Mouse (Mus musculus) embryo, embryonic 11.5 days (tissue): ENCODE data around the gene Pa2g4.
"Not testable (repeated sequence)": the region's sequence is repeated elsewhere in the genome, so short reads cannot be mapped to it uniquely, and the experiment has no call there.

Source experiments
- DNase-seq: peaks from one replicate; pipeline ENCODE4 v3.0.0-alpha.2; 2012; ENCODE audit warnings: low read depth, low spot score

Gene Pa2g4

DNA sequence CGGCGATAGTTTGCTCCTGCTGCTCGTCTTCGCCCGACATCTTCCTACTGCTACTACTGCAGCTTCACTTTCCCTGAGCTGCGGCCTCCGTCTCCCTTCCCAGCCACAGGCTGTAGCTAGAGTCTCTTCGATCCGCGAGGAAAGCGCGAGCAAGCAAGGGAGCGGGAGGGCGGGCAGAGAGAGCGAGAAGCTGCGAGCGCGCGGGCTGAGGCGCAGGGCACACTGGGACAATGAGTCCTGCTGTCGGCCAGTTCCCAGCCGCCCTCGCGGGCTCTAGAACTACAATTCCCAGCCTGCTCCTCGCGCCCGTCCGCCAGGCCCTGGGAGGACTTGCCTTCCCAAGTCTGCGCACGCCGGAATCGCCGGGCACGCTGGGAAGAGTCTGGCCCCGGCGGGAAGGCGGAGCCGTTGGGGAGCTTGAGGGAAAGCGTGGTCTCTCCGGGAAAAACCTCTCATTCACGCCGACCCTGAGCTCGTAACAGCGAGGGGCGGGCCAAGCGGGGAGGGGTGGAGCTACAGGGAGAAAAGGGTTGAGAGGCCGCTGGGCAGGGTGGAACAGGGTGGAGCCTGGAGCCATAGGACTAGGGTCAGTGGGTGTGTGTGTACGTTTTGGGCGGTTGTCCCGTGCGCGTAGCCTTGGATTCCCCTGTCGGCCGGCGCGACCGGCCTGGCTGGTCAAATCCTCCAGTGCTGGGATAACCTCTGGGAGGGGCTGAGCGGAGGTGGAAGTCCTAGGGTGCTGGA is at the start of gene Pa2g4:
Pa2g4 (minus strand) TSS at position 200 of the 744 bp plus-strand sequence.
- DNase-seq, result peak; percentile 99

DNA sequence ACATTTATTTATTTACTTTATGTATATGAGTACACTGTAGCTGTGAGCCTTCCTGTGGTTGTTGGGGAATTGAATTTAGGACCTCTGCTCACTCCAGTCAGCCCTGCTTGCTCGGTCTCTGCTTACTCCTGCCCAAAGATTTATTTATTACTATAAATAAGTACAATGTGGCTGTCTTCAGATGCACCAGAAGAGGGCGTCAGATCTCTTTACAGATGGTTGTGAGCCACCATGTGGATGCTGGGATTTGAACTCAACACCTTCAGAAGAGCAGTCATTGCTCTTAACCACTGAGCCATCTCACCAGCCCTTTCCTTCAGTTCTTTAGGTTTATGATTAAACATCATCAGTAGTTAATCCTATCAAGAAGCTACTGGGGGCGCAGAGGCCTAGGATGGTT is 49.1 kb upstream of the Pa2g4 start:
- DNase-seq, result no peak

DNA sequence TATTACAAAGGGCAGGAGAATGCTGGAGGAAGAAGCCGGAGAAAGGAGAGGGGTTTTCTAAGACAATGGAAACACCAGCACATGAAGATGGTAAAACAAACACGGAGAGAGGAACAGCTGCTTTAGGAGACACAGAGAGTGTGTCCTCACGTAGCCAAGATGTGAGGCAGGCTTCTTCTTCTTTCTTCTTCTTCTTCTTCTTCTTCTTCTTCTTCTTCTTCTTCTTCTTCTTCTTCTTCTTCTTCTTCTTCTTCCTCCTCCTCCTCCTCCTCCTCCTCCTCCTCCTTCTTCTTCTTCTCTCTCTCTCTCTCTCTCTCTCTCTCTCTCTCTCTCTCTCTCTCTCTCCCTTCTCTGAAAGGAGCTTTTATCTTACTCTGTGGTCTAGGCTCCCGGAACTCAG is 48.0 kb upstream of the Pa2g4 start:
- DNase-seq, result not testable (repeated sequence)

DNA sequence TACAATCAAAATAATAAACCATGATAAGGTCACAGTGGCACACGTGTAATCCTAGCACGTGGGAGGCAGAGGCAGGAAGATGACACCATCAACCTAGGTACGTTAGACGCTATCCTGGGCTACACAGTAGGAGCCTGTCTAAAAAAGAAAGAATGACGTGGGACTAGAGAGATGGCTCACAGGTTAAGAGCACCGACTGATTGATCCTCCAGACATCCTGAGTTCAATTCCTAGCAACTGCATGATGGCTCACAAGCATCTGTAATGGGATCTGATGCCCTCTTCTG is 47.3 kb upstream of the Pa2g4 start:
- no peak for DNase-seq

DNA sequence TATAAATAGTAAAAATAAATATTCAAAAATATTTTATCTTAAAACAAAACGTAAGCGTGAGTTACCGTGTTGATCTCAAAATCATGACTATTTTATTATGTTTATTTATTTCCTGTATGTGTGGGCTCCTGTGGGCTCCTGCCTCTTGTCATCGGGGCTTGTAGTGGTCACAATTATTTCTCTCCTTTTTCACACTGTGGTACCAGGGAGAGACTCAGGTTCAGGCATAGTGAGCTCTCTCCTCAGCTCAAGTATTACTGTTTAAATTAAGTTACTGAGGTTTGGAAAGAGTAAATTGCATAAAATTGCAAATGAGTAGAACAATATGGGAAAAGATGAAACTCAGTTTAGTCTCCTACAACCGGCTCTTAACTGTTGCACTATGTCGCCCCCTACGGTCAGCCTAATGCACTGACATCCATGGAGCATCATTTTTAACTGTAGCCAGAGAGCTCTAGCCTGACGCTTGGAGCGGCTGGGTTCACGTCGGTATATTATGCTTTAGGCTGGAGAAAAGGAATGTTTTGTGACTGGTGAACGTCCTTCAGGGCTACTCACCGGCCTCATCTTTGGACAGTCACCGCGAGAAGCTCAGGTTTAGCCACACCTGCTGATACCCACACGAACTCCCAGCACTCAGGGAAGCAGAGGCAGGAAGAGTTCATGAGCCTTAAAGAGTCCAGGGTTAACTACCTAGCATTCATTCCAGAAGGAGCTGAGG is 46.8 kb upstream of the Pa2g4 start:
- DNase-seq, result peak; percentile 77

DNA sequence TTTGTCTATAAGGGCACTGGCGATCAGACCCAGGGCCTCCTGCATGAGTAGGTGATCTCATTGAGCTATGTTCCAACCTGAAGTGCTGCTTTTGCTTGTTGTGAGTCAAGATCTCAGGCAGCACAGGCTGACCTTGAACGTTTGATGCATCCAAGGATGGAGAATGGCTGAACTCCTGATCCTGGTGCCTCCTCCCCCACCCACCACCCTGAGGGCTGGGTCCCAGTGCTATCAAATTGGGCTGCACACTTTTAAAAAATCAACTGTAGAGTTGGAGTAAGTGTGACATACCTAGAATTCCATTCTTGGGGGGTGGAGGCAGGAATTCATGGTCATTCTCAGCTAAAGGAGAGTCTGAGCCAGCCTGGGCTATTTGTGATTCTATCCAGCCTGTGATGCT is 40.7 kb upstream of the Pa2g4 start:
- DNase-seq, result no peak

DNA sequence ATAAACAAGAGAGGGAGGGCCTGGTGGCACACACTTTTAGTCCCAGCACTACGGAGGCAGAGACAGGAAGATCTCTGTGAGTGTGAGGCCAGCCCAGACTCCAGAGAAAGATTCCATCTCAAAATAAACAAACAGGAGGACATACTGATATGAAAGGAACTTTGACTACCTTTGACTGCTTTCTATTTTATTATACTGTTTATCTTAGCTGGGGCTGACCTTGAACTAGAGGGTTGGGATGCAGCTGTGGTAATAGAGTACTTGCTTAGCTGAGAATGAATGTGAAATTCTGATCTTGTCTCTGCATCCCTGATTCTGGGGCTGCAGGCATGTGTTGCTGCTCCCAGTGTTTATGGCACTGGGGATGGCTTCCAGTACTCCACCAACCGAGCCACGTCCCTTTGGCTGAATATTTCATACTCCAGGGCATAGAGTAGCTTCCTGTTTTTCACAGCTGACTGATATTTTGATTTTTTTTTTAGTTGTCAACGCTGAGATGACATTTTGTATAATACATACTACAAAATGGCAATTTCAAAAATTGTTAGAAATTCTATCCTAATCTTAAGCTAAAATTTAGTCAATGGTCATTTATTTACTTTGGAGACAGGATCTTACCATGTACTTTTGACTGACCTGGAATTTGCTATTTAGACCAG is 36.8 kb upstream of the Pa2g4 start:
- no peak for DNase-seq

DNA sequence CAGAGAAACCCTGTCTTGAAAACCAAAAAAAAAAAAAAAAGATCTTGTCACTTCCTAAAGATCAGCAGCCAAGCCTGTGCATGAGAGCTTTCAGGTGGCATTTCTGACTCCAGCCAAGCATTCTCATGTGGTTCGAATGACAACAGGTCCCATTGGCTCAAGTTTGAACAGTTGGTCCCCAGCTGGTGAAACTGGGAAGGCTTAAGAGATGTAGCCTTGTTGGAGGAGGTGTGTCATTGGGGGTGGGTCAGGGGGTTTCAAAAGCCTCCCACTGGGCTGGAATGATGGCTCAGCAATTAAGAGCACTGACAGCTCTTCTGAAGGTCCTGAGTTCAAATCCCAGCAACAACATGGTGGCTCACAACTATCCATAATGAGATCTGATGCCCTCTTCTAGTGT is 35.7 kb upstream of the Pa2g4 start:
- no peak for DNase-seq

DNA sequence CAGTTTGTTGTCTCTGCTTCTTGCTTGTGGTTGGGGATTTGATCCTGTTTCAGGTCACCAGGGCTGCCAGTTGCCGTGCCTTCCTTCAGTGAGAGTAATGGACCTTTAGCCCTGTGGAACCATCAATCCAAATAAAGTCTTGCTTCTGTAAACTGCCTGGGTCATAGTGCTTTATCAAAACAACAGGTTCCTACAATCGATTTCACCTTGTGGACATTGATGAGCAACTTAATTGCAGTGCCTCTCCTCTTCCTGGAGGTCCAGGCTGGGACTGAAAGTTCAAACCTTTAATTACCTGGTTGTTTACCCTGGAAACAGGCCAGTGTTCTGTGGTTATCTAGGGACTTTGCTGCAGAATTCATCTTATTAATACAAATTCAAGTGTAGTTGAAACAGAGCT is 32.7 kb upstream of the Pa2g4 start:
- DNase-seq, result no peak

DNA sequence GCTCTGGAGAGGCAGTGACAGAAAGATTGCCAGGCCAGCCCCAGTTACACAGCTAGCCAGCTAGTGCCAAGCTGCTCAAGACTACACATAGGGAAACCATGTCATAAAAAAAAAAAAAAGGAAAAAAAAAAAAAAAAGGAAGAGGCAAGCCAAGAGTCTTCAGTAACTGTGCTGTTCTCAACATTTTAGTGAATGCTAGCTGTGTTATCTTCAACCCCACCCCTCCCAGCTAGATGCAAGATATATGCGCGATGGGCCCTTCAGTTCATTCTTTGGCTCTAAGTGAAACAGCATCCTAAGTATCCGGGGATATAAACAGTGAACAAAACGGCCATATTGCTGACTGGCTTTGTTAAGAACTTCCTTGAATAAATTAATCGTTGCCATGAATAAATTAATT is 27.0 kb upstream of the Pa2g4 start:
- DNase-seq, result no peak

DNA sequence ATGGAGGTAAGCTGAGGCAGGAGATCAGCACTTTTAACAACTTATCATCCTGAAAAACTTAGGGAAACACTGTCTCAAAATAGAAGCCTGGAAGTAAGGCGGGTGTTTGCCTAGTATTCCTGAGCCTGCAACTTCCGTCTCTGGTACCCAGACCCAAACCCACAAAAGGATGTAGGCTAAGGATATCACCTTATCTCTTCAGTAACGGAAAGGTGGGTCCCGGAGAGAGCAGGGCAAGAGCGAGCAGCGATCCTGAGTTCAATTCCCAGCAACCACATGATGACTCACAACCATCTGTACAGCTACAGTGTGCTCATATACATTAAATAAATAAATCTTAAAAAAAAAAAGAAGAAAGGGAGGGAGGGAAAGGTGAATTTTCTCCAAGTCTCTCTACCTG is 25.6 kb upstream of the Pa2g4 start:
- no peak for DNase-seq

DNA sequence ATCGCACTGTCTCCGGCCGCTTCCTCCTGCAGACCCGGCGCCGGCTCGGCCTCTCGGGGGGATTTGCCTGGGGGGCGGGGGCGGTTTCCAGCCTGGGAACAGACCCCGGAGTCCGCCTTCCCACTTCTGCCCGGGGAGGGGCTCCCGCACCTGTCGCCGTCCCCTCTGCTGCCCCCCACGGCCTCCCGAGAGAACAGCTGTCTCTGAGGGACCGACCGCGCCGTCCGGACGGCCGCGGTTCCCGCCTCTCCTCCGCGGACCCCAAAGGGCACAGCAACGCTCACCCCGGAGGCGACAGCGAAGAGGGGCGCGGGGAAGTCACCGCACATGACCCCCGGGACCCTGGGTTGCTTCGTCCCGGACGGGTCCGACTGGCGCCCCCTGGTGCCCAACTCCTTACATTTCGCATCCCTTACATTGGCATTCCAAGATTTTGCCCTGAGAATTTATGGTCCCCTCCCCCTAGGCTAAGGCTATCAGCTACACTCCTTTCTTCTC is 24.5 kb upstream of the Pa2g4 start:
- DNase-seq, result peak; percentile 59

DNA sequence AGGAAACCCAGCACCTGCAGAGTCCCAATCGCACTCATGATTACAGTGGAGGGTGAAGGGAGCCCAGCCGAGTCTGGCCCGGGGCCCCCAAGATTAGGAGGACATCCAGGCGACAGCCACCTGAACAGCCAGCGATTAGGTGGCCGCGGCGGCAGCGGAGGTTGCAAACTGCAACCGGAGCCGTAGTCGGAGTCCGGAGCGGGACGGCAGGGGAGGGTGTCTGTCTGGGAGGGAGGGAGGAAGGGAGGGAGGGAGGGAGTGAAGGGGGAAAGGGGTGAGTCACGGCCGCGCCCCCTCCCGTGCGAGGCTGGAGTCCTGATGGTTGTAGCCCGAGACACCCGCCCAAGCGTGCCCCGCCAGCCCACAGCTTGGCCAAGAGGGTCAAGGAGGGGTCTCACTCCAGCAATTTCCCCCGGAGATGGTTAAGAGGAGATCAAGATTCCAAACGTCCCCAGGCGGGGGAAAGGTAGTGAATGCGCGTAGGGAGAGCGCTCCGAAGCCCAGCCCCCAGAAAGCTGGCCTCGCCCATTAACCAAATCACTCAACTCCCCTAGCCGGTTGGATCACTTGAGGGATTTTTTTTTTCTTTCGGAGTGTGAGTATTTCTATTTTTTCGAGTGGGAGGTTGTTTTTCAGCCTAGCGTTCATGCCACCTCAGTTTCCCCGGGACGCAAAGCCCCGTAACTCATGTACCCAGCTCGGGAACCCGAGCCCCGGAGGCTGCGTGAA is 23.8 kb upstream of the Pa2g4 start, which contains the start of gene Erbb3:
Erbb3 (minus strand) TSS at position 189 of the 729 bp plus-strand sequence.
- DNase-seq, result no peak

DNA sequence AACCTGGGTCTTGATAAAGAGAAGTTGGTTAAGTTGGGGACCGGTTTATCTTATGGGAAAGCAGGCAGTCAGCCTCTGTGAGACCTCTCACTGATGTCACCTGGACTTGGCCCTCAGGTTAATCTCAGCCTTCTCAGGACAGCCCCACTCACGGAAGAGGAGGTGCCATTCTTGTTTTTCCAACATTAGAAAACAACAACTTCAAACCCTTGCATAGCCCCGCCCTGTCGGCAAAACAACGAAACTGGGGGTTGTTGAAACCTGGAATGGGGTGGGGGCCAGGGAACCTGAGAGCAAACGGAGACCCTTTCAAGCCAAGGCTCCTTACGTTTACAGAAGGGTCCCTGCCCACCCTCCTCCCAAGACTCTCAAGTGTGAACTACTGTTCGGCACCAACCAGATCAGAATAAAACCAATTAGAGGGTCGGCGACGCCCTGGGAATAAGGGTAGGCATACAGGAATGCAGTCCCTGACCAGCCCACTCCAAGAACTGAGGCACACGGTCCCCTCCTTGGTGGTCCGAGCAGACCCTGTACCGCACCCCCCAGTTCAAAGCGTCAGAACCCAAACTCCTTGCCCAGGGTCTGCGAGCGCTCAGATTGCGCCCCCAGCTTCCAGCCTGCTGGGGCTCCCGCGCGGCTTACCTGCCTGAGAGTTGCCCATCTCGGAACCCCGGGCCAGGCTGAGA is 23.1 kb upstream of the Pa2g4 start:
- DNase-seq, result no peak

DNA sequence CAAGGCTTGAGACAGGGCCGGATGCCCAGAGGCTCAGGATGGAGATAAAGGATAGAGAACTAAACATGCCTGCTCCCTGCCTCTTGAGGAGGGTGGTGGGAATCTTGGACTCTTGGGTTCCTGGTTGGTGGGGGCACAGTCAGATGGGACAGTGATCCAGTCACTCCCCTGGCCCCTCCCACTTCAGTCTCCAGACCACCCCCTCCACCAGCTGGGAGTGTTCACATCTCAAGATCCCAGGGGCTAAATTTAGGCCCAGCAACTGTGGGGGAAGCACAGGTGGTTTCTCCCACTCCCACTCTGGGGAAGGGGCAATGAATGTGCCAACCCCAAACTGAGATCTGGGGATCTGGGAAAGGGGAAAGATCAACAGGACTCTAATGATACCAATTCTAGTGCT is 22.3 kb upstream of the Pa2g4 start:
- DNase-seq, result no peak

DNA sequence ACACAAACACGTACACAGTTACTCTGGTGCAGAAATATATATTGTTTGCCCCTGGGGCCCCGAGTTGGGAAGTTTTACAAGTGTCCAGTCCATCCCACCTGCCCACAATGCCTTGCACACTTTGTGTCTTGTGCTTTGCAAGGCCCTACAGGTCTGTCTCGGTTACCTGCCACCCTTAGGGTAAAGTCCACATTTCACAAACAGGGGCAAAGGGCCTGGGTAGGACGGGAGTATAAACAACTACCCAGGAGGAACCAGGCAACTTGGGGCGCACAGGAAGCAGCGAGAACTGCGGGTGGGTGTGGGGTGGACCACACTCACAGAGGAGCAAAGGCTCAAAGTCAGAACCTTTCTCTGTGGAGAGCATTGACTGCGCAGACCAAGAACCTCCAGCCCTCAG is 21.9 kb upstream of the Pa2g4 start:
- DNase-seq, result no peak

DNA sequence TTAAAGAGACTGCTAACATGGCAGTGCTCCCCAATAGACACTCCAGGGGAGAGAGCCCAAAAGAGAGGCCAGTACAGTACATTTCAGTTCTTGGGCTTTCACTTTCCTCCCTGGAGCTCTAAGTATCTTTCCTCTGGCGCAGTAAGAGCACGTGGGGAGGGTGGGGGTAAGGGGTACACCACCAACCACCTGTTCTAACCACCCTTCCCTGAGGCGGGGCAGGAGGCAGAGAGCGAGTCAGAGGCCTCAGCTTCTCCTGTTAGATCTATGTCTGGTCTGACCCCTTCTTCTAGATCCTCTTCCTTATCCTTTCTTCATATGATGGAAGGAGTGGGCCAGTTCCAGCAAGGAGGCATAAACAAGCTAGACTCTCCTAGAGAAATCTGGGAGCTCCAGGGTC is 21.3 kb upstream of the Pa2g4 start:
- DNase-seq, result no peak

DNA sequence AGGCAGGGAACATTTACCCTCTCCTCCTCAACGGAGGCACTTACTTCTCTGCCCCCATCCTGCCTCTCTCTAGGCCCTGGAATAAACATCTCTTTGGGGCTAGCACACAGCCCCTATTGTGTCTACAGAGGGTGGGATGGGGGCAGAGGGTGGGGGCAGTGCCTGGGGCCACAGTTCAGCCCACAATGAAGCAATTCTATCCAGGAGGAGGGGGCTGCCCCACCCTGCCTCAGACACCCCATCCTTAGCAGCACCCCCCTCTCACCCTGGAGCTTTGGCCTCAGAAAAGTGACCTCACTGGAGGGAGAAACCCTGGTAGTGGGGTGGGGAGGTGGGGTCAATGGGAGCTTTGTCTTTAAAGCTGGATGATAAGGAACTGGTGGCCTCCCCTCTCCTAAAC is 20.8 kb upstream of the Pa2g4 start:
- DNase-seq, result no peak

DNA sequence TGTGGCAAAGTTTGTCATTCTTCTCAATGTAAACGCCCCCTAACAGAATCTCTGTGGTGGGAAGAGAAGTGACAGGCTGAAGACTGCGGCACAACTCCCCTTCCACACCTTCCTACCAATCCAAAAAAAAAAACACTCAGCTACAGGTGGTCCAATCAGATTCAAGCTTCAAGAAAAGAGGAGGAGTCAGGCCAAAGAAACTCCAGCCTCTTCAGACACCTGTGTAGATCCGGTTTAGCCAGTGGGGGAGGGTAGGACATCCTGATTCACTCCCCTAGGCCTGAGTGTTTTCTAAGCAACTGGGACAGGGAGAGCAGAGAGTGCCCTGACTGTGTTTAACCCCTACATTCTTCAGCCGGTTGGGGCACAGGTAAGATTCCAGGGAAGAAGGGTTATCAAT is 18.6 kb upstream of the Pa2g4 start:
- no peak for DNase-seq

DNA sequence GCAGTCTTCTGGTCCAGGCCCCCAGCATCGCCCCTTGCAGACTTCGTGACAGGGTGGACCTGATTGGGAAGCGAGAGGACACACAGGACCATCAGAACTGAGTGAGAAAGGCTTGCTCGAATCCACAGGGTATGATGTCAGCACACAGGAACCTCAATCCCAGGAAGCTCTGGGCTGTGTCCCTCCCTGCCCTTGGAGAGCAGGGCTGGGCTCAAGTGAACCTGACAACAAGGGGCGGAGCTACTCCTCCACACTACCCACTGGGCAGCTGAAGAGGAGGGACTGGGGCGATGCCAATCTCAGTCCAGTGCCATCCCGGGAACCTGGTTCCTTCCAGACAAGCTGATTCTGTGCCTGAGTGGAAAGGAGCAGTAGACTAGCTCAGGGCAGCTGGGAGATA is 17.9 kb upstream of the Pa2g4 start:
- no peak for DNase-seq

DNA sequence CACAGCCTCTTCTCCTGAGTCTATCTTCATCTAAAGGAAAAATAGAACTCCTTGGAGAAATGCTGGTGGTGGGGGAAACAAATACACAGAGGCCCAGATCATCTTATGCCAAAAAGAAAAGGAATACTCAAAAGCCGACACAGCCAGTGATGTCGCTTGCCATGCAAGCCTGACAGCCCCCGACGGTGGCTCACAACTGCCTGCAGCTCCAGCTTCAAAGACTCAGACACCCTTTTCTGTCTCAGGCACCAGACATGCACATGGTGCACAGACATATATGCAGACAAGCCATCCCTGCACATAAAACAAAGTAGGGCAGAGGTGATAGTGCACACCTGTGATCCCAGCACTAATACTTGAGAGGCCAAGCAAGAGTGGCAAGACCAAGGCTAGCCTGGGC is 13.9 kb upstream of the Pa2g4 start:
- DNase-seq, result no peak

DNA sequence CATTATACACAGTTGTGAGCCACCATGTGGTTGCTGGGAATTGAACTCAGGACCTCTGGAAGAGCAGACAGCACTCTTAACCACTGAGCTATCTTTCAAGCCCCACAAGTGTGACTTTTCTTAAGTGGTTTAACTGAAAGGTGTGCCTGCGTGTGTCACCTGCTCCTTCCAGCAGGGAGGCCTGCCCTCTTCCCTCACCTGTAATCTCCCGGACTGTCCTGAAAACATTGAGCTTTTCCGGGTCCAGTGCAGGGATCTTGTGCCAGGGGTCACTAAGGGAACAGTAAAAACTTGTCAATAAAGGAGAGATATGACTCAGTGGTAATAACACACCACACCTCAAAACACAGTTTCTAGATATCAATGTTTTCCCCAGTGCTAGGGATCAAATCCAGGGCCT is 13.5 kb upstream of the Pa2g4 start:
- DNase-seq, result no peak
